ENCODE assay signal across 8 mouse cellular contexts in the genomic region with DNA sequence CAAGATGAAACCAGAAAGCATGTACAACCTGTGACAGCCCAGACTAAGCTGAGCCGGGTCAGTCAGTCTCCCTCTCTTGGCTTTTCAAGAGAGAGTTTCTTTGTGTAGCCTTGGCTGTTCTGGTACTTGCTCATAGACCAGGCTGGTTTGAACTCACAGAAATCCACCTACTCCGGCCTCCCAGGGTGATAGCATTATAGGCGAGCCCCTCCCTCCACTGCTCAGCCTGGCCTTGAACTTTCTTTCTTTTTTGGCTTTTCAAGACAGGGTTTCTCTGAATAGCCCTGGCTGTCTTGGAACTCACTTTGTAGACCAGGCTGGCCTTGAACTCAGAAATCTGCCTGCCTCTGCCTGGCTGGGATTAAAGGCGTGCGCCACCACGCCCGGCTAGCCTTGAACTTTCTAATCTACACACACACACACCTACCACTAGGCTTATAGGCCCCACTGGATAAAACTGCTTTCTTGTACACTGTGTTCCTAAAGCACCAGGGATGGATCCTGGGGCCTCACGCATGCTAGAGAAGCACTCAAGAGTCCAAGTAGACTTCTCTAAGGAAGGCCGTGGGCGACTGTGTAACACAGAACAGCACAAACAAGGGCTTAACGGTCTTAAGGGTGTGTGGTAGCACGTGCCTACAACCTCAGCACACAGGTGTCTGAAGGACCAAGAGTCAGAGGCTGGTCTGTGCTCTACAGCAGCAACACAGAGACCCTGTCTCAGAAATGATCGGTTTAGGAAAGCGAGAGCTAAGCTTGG. TPM values are rescaled to one million over a fixed set of nuclear protein-coding genes. Genes with fewer than 3 reads are reported as not detected.
DNase-seq lines count a peak whose midpoint lies in the region; ATAC-seq and TF ChIP-seq lines count a peak whose summit lies in the region.

No protein-coding gene starts in this region.

- H3K9ac ChIP-seq in kidney, embryonic 15.5 days, result 0 out of 2 replicates have a peak overlapping the region, but pooled peaks have one; percentile 10
- H3K9ac ChIP-seq in ES-Bruce4 (ENCODE audit: low read depth, poor library complexity, severe bottlenecking), result peak overlapping the region; percentile 83
- H3K9ac ChIP-seq in liver, embryonic 11.5 days (ENCODE audit: low read depth, low read length), result peak overlapping the region; percentile 85

- no peak for TF ChIP-seq POLR2A in ES-Bruce4 (IDR thresholded peaks at IDR 0.05; ENCODE audit: insufficient read depth, low read length)
- TF ChIP-seq POLR2A in thymus, adult 2 months (IDR thresholded peaks at IDR 0.05; ENCODE audit: control insufficient read depth, extremely low read depth, insufficient read depth, low read length, poor library complexity), result no peak

- peaks cover 15% of the 10 kb centered on the region for H3K4me1 ChIP-seq in kidney, embryonic 15.5 days
- no peaks in the 10 kb centered on the region for H3K4me1 ChIP-seq in ES-Bruce4 (ENCODE audit: control insufficient read depth, insufficient read depth, low read length)
- H3K4me1 ChIP-seq in liver, embryonic 11.5 days (replicated peaks; ENCODE audit: control insufficient read depth, insufficient read depth, low read length), result peaks cover 12% of the 10 kb centered on the region
- H3K4me1 ChIP-seq in thymus, adult 2 months (replicated peaks; ENCODE audit: control insufficient read depth, insufficient read depth, low read length), result peaks cover 6% of the 10 kb centered on the region; the same call in 1 of the 2 replicates

- no peak overlapping the region for H3K27ac ChIP-seq in kidney, embryonic 15.5 days
- peak overlapping the region; percentile 22 for H3K27ac ChIP-seq in ES-Bruce4 (ENCODE audit: insufficient read depth, low read length)
- H3K27ac ChIP-seq in liver, embryonic 11.5 days (ENCODE audit: low read depth, low read length), result no peak overlapping the region
- H3K27ac ChIP-seq in thymus, adult 2 months (ENCODE audit: control insufficient read depth, insufficient read depth, low read length), result no peak overlapping the region

- peak overlapping the region; percentile 78 for H3K4me2 ChIP-seq in kidney, embryonic 15.5 days
- H3K4me2 ChIP-seq in liver, embryonic 11.5 days, result peak overlapping the region; percentile 75

- DNase-seq in kidney, postnatal 14 days, result no peak
- peak; percentile 77 for DNase-seq in ZHBTc4 (ENCODE audit: low read depth, low spot score)
- DNase-seq in liver, embryonic 11.5 days (ENCODE audit: low spot score), result no peak
- DNase-seq in embryo, embryonic 9.5 days (ENCODE audit: extremely low spot score), result no peak
- no peak for DNase-seq in adrenal gland, adult 18-20 months (ENCODE audit: low spot score in 2 of 2)
- DNase-seq in thymus, adult 2 months, result no peak

- no peaks in the 10 kb centered on the region for H3K27me3 ChIP-seq in kidney, embryonic 15.5 days
- no peaks in the 10 kb centered on the region for H3K27me3 ChIP-seq in ES-Bruce4 (ENCODE audit: control insufficient read depth, insufficient read depth, low read length, poor library complexity, severe bottlenecking)
- no peaks in the 10 kb centered on the region for H3K27me3 ChIP-seq in liver, embryonic 11.5 days (replicated peaks; ENCODE audit: control insufficient read depth, insufficient read depth, low read length)
- H3K27me3 ChIP-seq in thymus, adult 2 months (ENCODE audit: control insufficient read depth, insufficient read depth, low read length), result no peaks in the 10 kb centered on the region

- H3K36me3 ChIP-seq in kidney, embryonic 15.5 days, result peaks cover 73% of the 10 kb centered on the region
- peaks cover 68% of the 10 kb centered on the region for H3K36me3 ChIP-seq in ES-Bruce4 (ENCODE audit: control insufficient read depth, insufficient read depth, low read length, poor library complexity, severe bottlenecking)
- H3K36me3 ChIP-seq in liver, embryonic 11.5 days (ENCODE audit: control insufficient read depth, insufficient read depth, low read length), result peaks cover 50% of the 10 kb centered on the region
- peaks cover 30% of the 10 kb centered on the region for H3K36me3 ChIP-seq in thymus, adult 2 months (ENCODE audit: control insufficient read depth, insufficient read depth, low read length)

- no peak for ATAC-seq in kidney, embryonic 15.5 days (replicated peaks; ENCODE audit: low FRiP score)
- ATAC-seq in liver, embryonic 11.5 days (replicated peaks; ENCODE audit: low FRiP score), result no peak

- no peak for TF ChIP-seq EP300 in ES-Bruce4 (IDR thresholded peaks at IDR 0.05; ENCODE audit: insufficient read depth, low read depth, low read length)

- no peaks in the 10 kb centered on the region for H3K9me3 ChIP-seq in kidney, embryonic 15.5 days (replicated peaks)
- H3K9me3 ChIP-seq in ES-Bruce4 (replicated peaks; ENCODE audit: control insufficient read depth, insufficient read depth, low read length, poor library complexity, severe bottlenecking), result no peaks in the 10 kb centered on the region
- no peaks in the 10 kb centered on the region for H3K9me3 ChIP-seq in liver, embryonic 11.5 days (ENCODE audit: control insufficient read depth, low read length)

- no peak for TF ChIP-seq CTCF in ES-Bruce4 (IDR thresholded peaks at IDR 0.05; ENCODE audit: low read depth, low read length)
- TF ChIP-seq CTCF in thymus, adult 2 months (IDR thresholded peaks at IDR 0.05; ENCODE audit: borderline replicate concordance, control insufficient read depth, extremely low read depth, insufficient read depth, low read length, poor library complexity), result no peak

- no peak overlapping the region for H3K4me3 ChIP-seq in kidney, embryonic 15.5 days (replicated peaks)
- H3K4me3 ChIP-seq in ES-Bruce4 (ENCODE audit: low read depth, low read length), result peak overlapping the region; percentile 90
- H3K4me3 ChIP-seq in liver, embryonic 11.5 days (ENCODE audit: low read depth, low read length), result peak overlapping the region; percentile 86
- H3K4me3 ChIP-seq in thymus, adult 2 months (ENCODE audit: control insufficient read depth, insufficient read depth, low read length), result no peak overlapping the region

- WGBS in kidney, embryonic 15.5 days, result 96% methylated on average over 14 of the region's 14 CpGs
- WGBS in liver, embryonic 11.5 days, result 81% methylated on average over 14 of the region's 14 CpGs
- 94% methylated on average over 14 of the region's 14 CpGs for WGBS in thymus, adult 2 months

RNA-seq across cellular contexts. Expression of a gene that starts 1.9 kb away (rescaled TPM):
- 286 and 311 TPM in 2 replicates for polyA plus RNA-seq in kidney, embryonic 15.5 days (2015; fragmentation: Nextera tagmentation; extraction: Ambion mirVana)
- polyA plus RNA-seq in ES-Bruce4 (2011; ENCODE audit: insufficient read depth, insufficient read length, low read depth, missing spikeins), result 398 and 407 TPM in 2 replicates
- polyA plus RNA-seq in liver, embryonic 11.5 days (2014; fragmentation: Nextera tagmentation; extraction: Ambion mirVana), result 568 and 569 TPM in 2 replicates
- 100 to 1,000 TPM; 195 to 219 TPM for total RNA-seq in adrenal gland, adult 18-20 months (2021)
- 132 and 253 TPM in 2 replicates for polyA plus RNA-seq in thymus, adult 2 months (2012; rRNA removed)

RNA-seq across cellular contexts. Expression of a gene that starts 10.9 kb away (rescaled TPM):
- polyA plus RNA-seq in kidney, embryonic 15.5 days (2015; fragmentation: Nextera tagmentation; extraction: Ambion mirVana), result 68.3 and 76.2 TPM in 2 replicates
- polyA plus RNA-seq in ES-Bruce4 (2011; ENCODE audit: insufficient read depth, insufficient read length, low read depth, missing spikeins), result 49.5 TPM in 2 replicates
- 111 and 124 TPM in 2 replicates for polyA plus RNA-seq in liver, embryonic 11.5 days (2014; fragmentation: Nextera tagmentation; extraction: Ambion mirVana)
- total RNA-seq in adrenal gland, adult 18-20 months (2021), result 10 to 100 TPM; 24.5 to 28.7 TPM
- polyA plus RNA-seq in thymus, adult 2 months (2012; rRNA removed), result 45.5 and 63.5 TPM in 2 replicates

RNA-seq across cellular contexts. Expression of a gene that starts 11.2 kb away (rescaled TPM):
- 128 and 131 TPM in 2 replicates for polyA plus RNA-seq in kidney, embryonic 15.5 days (2015; fragmentation: Nextera tagmentation; extraction: Ambion mirVana)
- polyA plus RNA-seq in ES-Bruce4 (2011; ENCODE audit: insufficient read depth, insufficient read length, low read depth, missing spikeins), result 219 and 227 TPM in 2 replicates
- 125 and 144 TPM in 2 replicates for polyA plus RNA-seq in liver, embryonic 11.5 days (2014; fragmentation: Nextera tagmentation; extraction: Ambion mirVana)
- 10 to 100 TPM; 54.9 to 55.6 TPM for total RNA-seq in adrenal gland, adult 18-20 months (2021)
- polyA plus RNA-seq in thymus, adult 2 months (2012; rRNA removed), result 49.4 and 50.2 TPM in 2 replicates

RNA-seq across cellular contexts. Expression of a gene that starts 23.3 kb away (rescaled TPM):
- polyA plus RNA-seq in kidney, embryonic 15.5 days (2015; fragmentation: Nextera tagmentation; extraction: Ambion mirVana), result 22.1 and 22.9 TPM in 2 replicates
- polyA plus RNA-seq in ES-Bruce4 (2011; ENCODE audit: insufficient read depth, insufficient read length, low read depth, missing spikeins), result 32.3 and 32.8 TPM in 2 replicates
- 24.2 and 26.6 TPM in 2 replicates for polyA plus RNA-seq in liver, embryonic 11.5 days (2014; fragmentation: Nextera tagmentation; extraction: Ambion mirVana)
- 10 to 100 TPM; 27.8 to 31.7 TPM for total RNA-seq in adrenal gland, adult 18-20 months (2021)
- polyA plus RNA-seq in thymus, adult 2 months (2012; rRNA removed), result 26.4 and 28.4 TPM in 2 replicates

RNA-seq across cellular contexts. Expression of a gene that starts 38.5 kb away (rescaled TPM):
- 41.1 and 43.8 TPM in 2 replicates for polyA plus RNA-seq in kidney, embryonic 15.5 days (2015; fragmentation: Nextera tagmentation; extraction: Ambion mirVana)
- polyA plus RNA-seq in ES-Bruce4 (2011; ENCODE audit: insufficient read depth, insufficient read length, low read depth, missing spikeins), result 35.6 and 36.7 TPM in 2 replicates
- polyA plus RNA-seq in liver, embryonic 11.5 days (2014; fragmentation: Nextera tagmentation; extraction: Ambion mirVana), result 31.3 and 31.9 TPM in 2 replicates
- total RNA-seq in adrenal gland, adult 18-20 months (2021), result 10 to 100 TPM; 17.7 to 19.2 TPM
- 8.6 and 10.0 TPM in 2 replicates for polyA plus RNA-seq in thymus, adult 2 months (2012; rRNA removed)

Comparison
In these comparisons a context has a peak if more than half of its experiments do, and no peak if none do; other contexts are left out.
1. H3K4me3 ChIP-seq: peak in ES-Bruce4 (single experiment) and liver, embryonic 11.5 days (single experiment); none in kidney, embryonic 15.5 days (single experiment) and thymus, adult 2 months (single experiment).
2. H3K9ac ChIP-seq: peak in every context shown above with its lines; median percentile 85 in liver, embryonic 11.5 days; 83 in ES-Bruce4; 10 in kidney, embryonic 15.5 days.